Mouse (Mus musculus): Measurements from ENCODE around the gene Tmem130. TPM values are rescaled to one million over a fixed set of nuclear protein-coding genes. Genes with fewer than 3 reads are reported as not detected.
A peak's percentile ranks its signal among the peaks of the same experiment; 100 is the strongest.
"Not testable (repeated sequence)": the region's sequence is repeated elsewhere in the genome, so short reads cannot be mapped to it uniquely, and the experiment has no call there.

The Tmem130 gene
- total RNA-seq (2014; fragmentation: Nextera tagmentation) (1.6 TPM in 1 of 2 replicates, not detected in the other), total RNA-seq (2017) (not detected in 2 replicates)

DNA sequence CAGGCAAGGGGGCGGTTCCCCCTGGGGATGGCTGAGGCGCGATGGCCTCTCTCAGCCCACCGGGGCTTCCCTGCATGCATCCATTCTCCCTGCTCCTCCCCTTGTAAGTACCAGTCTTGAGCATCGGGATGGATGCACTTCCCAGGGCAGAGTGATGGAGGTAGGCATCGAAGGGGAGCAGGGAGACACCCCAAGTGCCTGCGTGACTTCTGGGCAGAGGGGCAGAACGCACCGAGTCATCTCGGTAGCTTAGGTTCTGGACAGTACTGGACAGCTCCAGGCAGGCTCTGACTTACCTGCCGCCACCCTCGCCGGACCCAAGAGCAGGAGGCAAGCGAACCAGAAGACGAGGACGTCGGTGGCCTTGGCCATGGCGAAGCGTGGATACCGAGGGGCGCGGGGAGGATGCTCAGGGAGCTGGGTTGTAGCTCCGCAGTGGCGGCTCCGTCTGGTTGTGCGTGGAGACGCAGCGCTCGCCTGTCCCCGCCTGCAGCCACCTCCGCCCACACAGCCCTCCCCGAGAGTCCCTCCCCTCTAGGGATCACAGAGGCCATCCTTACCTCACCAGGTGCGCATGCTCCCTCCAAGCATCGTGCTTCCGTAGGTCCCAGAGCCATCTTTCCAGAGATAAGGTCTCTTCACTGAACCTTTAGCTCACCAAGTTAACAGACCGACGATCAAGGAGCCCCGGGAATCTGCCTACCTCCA lies at the start of gene Tmem130:
TSS of gene Tmem130 (minus strand) at position 658 of the 708 bp plus-strand sequence.
- ATAC-seq (replicated peaks; ENCODE audit: poor library complexity, severe bottlenecking), result peak; percentile 32

DNA sequence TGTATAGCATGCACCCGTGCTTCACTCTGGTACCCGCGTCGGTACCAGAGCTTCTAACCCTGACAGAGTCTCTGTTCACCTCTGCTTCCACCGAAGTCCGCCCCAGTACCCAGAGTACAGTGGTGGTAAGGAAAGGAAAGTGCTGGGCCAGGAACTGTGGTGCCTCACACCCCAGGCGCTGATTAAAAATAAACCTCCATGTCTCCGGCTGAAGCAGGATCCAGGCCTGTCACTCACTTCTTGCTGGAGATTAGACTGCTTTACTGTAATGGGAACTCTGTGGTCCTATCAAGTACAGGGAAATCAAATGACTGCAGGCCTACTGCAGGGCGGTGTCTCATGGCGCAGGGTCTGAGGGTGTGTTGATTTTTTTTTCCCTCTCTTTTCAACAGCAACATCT lies 45.3 kb upstream of the Tmem130 start:
- no peak for ATAC-seq (replicated peaks; ENCODE audit: poor library complexity, severe bottlenecking)

DNA sequence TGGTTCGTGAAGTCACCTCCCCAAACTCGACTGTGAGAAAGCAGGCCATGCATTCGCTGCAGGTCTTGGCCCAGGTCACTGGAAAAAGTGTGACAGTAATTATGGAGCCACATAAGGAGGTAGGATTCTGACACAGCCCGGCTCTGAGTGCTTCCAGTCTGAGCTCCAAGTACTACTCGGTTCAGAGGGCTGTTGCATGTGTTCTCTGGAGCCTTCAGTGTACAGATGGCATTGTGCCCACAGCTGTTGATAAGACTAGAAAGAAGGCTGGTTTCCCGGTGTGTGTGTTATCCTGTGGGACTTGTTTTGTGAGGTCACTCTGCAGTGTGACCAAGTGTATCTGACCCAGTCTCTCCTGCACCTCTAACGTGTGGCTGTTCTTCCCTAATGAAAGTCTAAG lies 42.6 kb upstream of the Tmem130 start:
- ATAC-seq (replicated peaks; ENCODE audit: poor library complexity, severe bottlenecking), result no peak

DNA sequence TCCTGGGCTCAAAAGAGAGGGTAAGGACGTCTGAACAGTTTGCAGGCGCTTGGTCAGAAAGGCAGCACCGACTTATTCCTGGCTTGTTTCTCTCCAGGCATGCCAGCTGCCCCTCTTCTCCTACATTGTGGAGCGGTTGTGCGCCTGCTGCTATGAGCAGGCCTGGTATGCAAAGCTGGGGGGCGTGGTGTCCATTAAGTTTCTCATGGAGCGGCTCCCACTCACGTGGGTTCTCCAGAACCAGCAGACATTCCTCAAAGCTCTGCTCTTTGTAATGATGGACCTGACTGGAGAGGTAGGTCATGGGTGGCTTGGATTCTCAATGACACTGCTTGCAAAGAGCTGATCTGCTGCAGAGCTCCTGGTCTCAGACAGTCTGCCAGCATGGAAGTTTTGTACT lies 41.4 kb upstream of the Tmem130 start:
- ATAC-seq (replicated peaks; ENCODE audit: poor library complexity, severe bottlenecking), result no peak

DNA sequence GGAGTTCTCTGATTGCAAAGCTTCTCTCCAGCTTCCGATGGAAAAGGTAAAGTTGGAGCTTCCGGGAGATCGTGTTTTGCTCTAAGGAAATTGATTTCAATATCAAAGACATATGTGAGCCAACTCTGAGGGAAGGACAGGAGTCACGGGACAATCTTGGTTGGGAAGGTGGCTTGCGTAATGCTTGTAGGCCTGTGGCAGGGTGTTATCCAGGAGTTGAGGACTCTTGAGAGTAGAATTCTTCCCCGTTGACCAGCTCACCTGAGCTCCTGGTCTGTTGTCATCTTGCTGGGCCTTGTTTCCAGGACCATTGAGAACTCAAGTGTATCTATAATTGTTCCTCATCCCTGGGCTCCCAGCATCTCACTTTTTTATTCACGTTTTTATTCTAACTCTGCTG lies 35.5 kb upstream of the Tmem130 start:
- no peak for ATAC-seq (replicated peaks; ENCODE audit: poor library complexity, severe bottlenecking)

DNA sequence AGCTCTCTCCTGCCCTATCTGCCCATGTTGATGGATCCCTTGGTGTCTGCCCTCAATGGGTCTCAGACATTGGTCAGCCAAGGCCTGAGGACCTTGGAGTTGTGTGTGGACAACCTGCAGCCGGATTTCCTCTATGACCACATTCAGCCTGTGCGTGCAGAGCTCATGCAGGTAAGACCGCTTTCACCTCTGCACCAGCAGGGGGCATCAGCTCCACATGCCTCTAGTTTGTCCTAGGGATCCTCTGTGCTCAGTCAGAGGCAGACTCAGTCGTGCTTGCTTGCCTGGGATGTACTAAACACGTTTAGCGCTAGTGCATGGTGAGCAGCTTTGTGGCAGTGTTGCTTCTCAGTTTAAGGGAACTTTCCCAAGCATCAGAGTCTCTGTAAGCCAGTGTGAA lies 33.1 kb upstream of the Tmem130 start:
- peak; percentile 64 for ATAC-seq (replicated peaks; ENCODE audit: poor library complexity, severe bottlenecking)

DNA sequence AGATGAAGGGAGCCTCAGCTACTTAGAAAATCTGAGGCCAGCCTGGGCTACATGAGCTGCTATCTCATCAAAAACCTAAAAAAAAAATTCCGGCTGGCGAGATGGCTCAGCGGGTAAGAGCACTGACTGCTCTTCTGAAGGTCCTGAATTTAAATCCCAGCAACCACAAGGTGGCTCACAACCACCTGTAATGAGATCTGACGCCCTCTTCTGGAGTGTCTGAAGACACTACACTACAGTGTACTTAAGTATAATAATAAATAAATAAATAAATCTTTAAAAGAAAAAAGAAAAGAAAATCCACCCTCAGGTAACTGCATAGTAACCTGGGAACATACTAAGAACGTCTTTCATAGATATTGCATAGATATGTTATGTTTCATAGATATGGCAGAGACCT lies 31.8 kb upstream of the Tmem130 start:
- ATAC-seq (replicated peaks; ENCODE audit: poor library complexity, severe bottlenecking), result no peak

DNA sequence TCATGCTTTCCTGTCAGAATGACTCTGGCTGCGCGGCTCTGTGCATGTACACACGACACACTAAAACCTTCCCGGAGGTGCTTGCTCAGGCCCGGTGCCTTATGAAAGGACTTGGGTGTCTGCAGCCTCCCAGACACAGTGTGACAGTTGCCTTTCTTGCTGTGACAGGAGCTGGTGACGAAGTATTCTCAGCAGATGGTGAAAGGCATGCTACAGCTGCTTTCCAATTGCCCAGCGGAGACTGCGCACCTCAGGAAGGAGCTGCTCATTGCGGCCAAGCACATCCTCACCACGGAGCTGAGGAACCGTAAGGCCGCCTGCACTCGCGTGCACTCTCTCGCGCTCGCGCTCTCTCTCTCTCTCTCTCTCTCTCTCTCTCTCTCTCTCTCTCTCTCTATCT lies 24.8 kb upstream of the Tmem130 start:
- ATAC-seq (replicated peaks; ENCODE audit: poor library complexity, severe bottlenecking), result no peak

DNA sequence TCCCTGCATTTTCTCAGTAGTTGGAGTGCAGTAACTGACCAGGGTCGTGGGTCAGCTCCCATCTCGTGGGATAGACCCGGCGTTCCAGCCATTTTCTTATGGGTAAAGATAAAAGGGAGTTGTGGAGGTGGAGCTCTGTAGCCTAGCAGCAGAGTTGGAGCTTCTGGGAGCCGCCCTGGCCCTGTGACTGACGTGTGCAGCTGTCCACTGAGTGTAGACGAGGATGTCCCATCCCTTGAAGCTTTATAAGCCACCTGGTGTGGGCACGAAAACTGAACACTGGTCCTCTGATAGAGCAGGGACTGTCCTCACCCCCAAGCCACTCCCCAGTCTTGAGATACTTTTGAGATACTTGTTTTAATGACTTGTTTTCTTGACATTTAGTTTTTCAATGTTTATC lies 19.0 kb upstream of the Tmem130 start:
- ATAC-seq (replicated peaks; ENCODE audit: poor library complexity, severe bottlenecking), result no peak

DNA sequence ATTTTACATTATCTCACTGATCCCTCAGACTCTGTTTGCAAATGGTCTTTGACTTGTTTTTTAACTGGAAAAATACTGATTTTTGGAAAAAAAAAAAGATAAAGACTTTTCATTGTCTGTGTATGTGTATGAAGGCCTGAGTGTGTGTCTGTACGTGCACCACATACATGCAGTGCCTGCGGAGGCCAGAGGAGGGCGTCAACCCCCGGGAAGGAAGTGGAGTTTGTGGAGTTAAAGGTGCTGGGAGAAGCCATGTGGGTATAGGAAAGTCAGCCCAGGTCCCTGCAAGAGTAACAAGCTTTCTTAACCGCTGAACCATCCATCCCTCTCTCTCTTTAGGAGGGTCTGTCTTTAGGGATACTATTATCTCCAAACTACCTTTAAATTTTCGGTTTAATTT lies 11.6 kb upstream of the Tmem130 start:
- no peak for ATAC-seq (replicated peaks; ENCODE audit: poor library complexity, severe bottlenecking)

DNA sequence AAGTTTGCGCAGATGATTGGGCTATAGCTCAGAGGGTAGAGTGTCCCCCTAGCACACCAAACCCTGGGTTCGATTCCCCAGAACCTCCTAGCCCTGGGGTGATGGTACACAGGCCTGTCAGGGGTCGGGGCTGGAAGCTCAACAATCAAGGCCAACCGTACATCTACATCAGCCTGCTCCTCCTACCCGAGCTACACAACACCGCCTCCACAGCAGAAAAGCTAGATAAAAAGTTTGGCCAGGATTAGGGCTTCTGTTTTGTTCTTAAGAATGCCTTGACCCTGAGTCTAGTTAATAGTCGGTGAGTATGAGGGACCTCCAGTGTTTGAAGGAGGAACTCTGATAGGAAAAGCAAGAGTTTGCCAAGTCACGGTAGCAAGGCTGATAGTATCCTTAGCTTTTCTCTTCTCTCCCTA lies 7.5 kb upstream of the Tmem130 start:
- no peak for ATAC-seq (replicated peaks; ENCODE audit: poor library complexity, severe bottlenecking)

DNA sequence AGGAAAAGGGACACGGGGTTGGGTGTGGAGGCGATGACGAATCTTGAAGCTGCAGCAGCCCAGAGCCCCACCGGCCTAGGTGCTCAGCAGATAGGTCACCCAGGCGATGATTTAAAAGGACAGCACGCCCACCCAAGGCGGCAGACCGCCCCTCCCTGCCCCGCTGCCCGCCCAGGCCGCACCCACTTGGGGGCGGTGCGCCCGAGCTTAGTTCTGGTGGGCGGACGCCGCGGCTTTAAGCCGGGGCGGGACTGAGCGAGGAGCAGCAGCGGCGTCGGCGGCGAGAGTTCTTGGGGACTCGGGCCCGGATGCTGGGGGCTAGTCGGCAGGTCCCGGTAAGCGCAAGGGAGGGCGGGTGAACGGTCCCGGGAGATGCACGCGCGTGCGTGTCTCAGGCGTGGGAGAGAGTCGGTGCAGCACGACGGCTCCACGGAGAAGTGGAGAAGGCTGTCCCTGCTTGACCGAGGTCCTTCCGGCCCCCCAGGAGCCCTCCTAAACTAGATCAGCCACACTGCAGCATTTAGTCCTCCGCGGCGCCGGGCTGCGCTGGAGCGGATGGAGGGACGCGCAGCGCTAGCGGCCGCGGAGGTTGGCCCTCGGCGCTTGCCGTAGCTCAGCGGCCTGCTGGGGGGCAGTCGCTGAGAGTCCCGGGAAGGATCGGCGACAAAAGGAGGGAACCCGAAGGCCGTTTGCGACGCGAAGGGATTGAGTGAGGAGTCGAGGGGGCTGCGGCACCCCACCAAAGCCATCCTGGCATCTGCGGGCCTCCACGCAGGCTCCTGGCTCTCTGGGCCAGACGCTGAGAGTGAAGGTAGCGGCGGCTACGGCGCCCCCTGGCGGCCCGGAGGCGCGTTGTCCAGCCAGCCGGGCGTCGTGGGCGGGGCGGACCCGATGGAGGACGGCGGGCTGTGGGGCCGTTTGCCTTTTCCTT lies 6.6 kb upstream of the Tmem130 start:
- ATAC-seq (replicated peaks; ENCODE audit: poor library complexity, severe bottlenecking), result peak; percentile 81

DNA sequence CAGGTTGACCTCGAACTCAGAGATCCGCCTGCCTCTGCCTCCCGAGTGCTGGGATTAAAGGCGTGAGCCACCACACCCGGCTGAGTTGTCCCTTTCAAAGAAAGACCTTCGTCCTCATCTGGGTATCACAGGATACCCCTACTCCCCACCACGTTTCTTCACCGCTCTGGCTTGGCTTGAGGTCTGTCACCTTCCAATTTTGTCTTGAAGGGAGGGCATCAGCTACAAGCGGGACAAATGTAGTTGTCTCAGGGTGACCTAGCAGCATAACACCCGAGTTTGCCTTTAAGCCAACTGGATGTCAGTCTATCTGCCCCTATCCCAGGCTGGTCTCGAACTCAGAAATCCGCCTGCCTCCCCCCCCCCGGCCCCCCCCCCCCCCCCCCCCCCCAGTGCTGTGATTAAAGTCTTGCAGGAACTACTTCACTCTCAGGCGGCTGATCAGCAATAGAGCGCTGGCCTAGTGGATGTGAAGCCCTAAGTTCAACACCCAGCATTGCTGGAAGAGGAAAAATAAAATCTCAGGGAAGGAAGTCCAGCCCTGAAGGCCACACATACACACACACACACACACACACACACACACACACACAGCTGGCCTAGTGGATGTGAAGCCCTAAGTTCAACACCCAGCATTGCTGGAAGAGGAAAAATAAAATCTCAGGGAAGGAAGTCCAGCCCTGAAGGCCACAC lies 5.6 kb upstream of the Tmem130 start, which contains the start of gene Trrap:
TSS of gene Trrap (plus strand) at position 627 of the 693 bp plus-strand sequence.
- ATAC-seq (replicated peaks; ENCODE audit: poor library complexity, severe bottlenecking), result not testable (repeated sequence)

DNA sequence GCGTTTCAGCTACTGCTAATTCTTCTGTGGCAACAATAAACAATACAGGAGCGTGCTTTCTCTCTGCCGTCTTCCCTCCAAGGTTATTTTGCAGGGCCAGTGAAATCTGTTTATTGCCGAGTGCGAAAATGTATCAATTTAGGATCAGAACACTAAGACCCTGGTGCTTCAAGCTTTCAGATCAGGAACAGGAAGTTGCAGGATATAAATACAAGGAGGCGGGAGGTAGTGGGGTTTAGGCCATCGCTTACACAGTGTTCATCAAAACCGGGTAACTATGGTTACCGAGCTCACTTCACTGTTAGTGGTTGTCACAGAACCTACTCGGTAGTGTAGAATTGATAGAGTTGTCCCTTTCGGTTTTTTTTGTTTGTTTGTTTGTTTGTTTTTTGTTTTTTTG lies 5.0 kb upstream of the Tmem130 start:
- 0 out of 2 replicates have a peak, but pooled peaks have one; percentile 10 for ATAC-seq (replicated peaks; ENCODE audit: poor library complexity, severe bottlenecking)

DNA sequence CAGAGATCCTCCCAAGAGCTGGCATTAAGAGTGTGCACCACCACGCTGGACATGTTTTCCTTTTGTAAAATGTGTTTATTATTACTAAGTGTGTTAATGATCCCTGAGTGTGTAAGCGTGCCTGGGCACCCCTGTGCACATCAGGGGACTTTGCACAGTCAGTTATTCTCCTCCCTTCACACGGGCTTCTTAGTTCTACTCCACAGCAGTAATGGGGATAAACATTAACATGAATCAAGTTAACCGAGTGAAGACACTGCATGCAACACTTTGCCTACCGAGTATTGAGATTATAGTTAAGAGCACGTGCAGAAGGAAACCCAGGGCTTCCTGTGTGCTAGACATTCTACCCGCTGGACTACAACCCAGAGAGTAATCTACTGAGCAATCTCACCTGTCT lies 4.4 kb upstream of the Tmem130 start:
- no peak for ATAC-seq (replicated peaks; ENCODE audit: poor library complexity, severe bottlenecking)

DNA sequence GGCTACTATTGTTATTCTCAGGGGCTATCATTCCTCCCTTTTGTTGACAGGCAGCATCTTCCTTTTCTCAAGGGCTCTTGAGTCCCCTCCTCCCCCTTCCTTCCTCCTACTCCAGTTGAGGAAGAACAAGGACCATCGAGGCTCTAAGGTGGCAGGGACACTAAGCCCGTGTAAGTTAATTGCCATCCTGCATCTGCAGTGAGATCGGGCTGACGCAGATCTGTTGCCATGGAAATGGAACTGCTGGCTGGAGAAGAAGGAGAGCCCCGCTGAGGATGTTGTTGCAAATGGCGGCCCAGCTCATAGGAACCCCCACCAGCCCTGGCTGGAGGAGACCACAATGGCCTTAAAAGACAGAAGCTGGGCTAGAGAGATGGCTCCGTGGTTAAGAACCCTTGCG lies 3.2 kb downstream of the Tmem130 start:
- no peak for ATAC-seq (replicated peaks; ENCODE audit: poor library complexity, severe bottlenecking)

DNA sequence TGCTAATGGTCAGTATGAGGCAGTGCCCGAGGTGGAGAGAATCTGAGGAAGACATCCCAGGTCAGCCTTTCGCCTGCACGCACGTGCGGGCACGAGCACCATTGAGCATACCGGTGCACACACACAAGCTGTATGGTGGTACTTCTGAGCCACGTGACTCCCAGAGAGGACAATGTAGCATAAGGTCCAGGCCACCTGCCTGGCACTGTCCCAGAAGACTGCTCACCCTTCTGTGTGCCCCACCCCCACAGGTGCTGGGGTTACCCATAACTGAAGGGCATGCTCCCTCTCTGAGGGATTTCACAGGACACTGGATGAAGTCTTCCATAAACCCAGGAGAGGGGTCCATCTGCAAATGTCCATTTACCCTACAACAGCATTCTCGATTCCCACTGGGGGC lies 4.2 kb downstream of the Tmem130 start:
- ATAC-seq (replicated peaks; ENCODE audit: poor library complexity, severe bottlenecking), result no peak

DNA sequence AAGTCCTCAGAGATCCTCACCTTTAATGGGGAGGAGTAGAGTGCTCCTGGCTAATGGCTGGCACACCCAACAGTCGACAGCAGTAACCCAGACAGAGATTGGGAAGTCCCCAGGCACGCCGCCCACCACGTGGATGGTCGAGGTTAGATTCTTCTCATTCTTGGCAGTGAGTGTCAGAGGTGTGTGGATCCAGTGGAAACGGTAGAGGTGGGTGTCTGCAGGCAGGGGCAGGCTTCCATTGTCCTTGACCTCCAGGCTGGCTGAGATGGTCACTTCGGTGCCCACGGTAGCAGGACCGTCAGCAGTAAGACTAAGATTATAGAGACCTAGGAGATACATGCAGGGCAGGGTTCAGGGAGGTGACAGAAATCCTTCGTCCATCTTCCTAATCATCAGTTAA lies 6.4 kb downstream of the Tmem130 start:
- ATAC-seq (replicated peaks; ENCODE audit: poor library complexity, severe bottlenecking), result no peak

DNA sequence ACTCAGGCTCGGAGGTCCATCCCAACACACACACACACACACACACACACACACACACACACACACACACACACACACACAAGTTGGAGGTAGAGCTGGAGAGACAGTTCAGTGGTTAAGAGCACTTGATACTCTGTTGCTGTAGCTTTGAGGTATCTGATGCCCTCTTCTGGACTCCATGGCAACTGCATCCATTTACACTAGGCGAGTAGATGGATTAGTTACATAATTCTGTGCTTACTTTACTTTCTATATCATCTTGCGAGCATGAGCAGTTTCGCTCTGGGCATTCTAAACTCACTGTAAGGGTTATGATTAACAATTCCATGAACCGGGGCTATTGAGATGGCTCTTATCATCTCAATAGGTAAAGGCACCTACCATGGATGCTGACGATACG lies 8.6 kb downstream of the Tmem130 start:
- peak; percentile 89 for ATAC-seq (replicated peaks; ENCODE audit: poor library complexity, severe bottlenecking)

DNA sequence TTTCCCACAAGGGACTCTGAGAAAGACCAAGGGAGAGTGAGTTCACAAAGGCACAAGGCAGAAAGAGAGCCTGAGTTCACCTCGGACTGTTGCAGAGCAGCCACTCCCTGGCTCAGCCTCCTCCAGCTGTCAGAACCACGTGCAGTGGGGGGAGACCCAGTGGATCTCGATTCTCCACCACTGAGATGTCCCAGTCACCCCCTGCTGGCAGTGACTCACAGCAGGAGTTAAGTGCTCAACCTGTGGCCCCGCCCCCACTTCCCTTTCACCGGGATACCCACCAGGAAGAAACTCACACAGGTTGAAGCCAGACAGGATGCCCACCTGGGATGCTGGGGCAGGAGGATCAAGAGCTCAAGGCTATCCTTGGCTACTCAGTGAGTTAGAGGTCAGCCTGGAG lies 9.2 kb downstream of the Tmem130 start:
- ATAC-seq (replicated peaks; ENCODE audit: poor library complexity, severe bottlenecking), result peak; percentile 70

DNA sequence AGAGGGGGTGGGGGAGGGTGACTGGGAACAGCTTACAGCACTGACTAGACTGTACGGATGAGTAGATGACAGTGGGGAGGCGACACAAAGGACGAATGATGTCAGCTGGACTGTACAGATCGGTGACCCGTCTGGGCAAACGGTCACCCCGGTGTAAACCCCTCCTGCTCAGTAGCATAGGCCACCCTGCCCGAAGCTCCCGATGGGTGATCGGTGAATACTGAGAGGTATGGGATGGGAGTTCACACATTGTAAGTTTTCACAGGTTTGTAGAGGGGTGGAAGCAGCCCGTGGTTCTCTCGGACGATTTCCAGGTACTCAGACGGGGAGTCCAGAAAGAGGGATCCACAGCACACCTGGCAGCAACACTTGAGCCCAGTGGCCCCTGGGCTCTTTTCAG lies 24.5 kb downstream of the Tmem130 start:
- ATAC-seq (replicated peaks; ENCODE audit: poor library complexity, severe bottlenecking), result no peak
